Mouse (Mus musculus) naive thymus-derived CD4-positive, alpha-beta T cell, adult 2 months (primary cell): Measurements from ENCODE around the gene Lrrc19.

Experiments used
- DNase-seq: peaks from one replicate; pipeline ENCODE4 v3.0.0-alpha.2; 2011; ENCODE audit warnings: low read depth

Lrrc19 gene

GRCm38 (mm10) chr4:94591765-94592381 is 58.1 kb downstream of the Lrrc19 start:
- DNase-seq: no peak
